Mouse (Mus musculus) liver, embryonic 13.5 days (tissue): ENCODE results near the gene Gm12166. TPM values are rescaled to one million over a fixed set of nuclear protein-coding genes. Genes with fewer than 3 reads are reported as not detected.

Experiments used
- ATAC-seq: fragments of 200-750 bp; cut with Nextera tagmentation; 2 replicates; pipeline ENCODE4 v1.8.0; 2017; ENCODE audit warnings: low read depth, mild to moderate bottlenecking, moderate number of reproducible peaks, moderate library complexity
- DNase-seq: peaks from one replicate; pipeline ENCODE4 v3.0.0; 2022
- H3K27ac ChIP-seq: fragments of 300-500 bp; sonication (generic); 2 replicates; pipeline ENCODE4 v1.5.1; 2015; ENCODE audit warnings: moderate library complexity, mild to moderate bottlenecking, inconsistent platforms
- H3K27me3 ChIP-seq: fragments of 300-500 bp; sonication (generic); 2 replicates; pipeline ENCODE4 v1.6.1; 2015; ENCODE audit warnings: mild to moderate bottlenecking, inconsistent platforms
- H3K36me3 ChIP-seq: fragments of 300-500 bp; sonication (generic); 2 replicates; pipeline ENCODE4 v1.6.1; 2015; ENCODE audit warnings: mild to moderate bottlenecking, inconsistent platforms
- H3K4me1 ChIP-seq: fragments of 300-500 bp; sonication (generic); replicated peaks from 2 replicates; pipeline ENCODE4 v1.6.1; 2015; ENCODE audit warnings: inconsistent platforms
- H3K4me2 ChIP-seq: fragments of 300-500 bp; sonication (generic); 2 replicates; pipeline ENCODE4 v1.6.1; 2015; ENCODE audit warnings: inconsistent platforms, mild to moderate bottlenecking, moderate library complexity
- H3K4me3 ChIP-seq: fragments of 300-500 bp; sonication (generic); replicated peaks from 2 replicates; pipeline ENCODE4 v1.5.1; 2015; ENCODE audit warnings: mild to moderate bottlenecking, inconsistent platforms
- H3K9ac ChIP-seq: fragments of 300-500 bp; sonication (generic); 2 replicates; pipeline ENCODE4 v1.6.1; 2015; ENCODE audit warnings: mild to moderate bottlenecking, inconsistent platforms
- H3K9me3 ChIP-seq: fragments of 300-500 bp; sonication (generic); replicated peaks from 2 replicates; pipeline ENCODE4 v1.6.1; 2016; ENCODE audit warnings: inconsistent platforms
- WGBS: fragments of 180-500 bp; shearing (Covaris S2); methylation state at CpG from one replicate; pipeline ENCODE4 v1.1.7; 2015; ENCODE audit not compliant: insufficient replicate concordance; 5-methylcytosine and 5-hydroxymethylcytosine counted together
- microRNA-seq: library from miRNA; unstranded; fragments of <30 nt; microRNA quantifications from one replicate; pipeline ENCODE4, GENCODE M21; 2016
- polyA plus RNA-seq: library from polyadenylated mRNA; unstranded; fragments of >200 nt; fragmentation: Nextera tagmentation; extraction: Ambion mirVana; gene quantifications from 2 replicates; pipeline ENCODE4 v1.2.1, GENCODE M21; 2015

The Gm12166 gene
- polyA plus RNA-seq, 1 experiment from 2014 or later: 3.3 TPM

GRCm38 (mm10) chr11:46027952-46028814 lies 23.9 kb downstream of the Gm12166 start:
- H3K4me2 ChIP-seq: no peak overlapping the region
- ATAC-seq (no peak), DNase-seq (no peak)
- WGBS: 61% methylated on average over 6 of the region's 6 CpGs
- H3K9ac ChIP-seq: no peak overlapping the region
- no peaks in the 10 kb centered on the region for H3K9me3 ChIP-seq
- H3K4me3 ChIP-seq: no peak overlapping the region
- no peaks in the 10 kb centered on the region for H3K36me3 ChIP-seq
- no peak overlapping the region for H3K27ac ChIP-seq
- no peaks in the 10 kb centered on the region for H3K27me3 ChIP-seq
- H3K4me1 ChIP-seq: 0 out of 2 replicates have a peak, but pooled peaks cover 4% of the 10 kb centered on the region

GRCm38 (mm10) chr11:46025962-46026392 lies 26.1 kb downstream of the Gm12166 start:
- Histone ChIP-seq H3K4me1 (0 out of 2 replicates have a peak, but pooled peaks cover 4% of the 10 kb centered on the region), H3K36me3 (no peaks in the 10 kb centered on the region), H3K9me3 (no peaks in the 10 kb centered on the region), H3K9ac (no peak overlapping the region), H3K27me3 (no peaks in the 10 kb centered on the region), H3K4me2 (no peak overlapping the region), H3K4me3 (no peak overlapping the region), H3K27ac (no peak overlapping the region)
- ATAC-seq: no peak
- 75% methylated on average over 7 of the region's 7 CpGs for WGBS
- no peak for DNase-seq

GRCm38 (mm10) chr11:46022983-46023382 lies 29.1 kb downstream of the Gm12166 start:
- H3K9ac ChIP-seq: no peak overlapping the region
- H3K4me3 ChIP-seq: no peak overlapping the region
- ATAC-seq (no peak), DNase-seq (no peak)
- H3K27ac ChIP-seq: no peak overlapping the region
- H3K36me3 ChIP-seq: no peaks in the 10 kb centered on the region
- H3K9me3 ChIP-seq: no peaks in the 10 kb centered on the region
- H3K4me1 ChIP-seq: no peaks in the 10 kb centered on the region
- 44% methylated on average over 6 of the region's 6 CpGs for WGBS
- no peaks in the 10 kb centered on the region for H3K27me3 ChIP-seq
- H3K4me2 ChIP-seq: no peak overlapping the region

DNA sequence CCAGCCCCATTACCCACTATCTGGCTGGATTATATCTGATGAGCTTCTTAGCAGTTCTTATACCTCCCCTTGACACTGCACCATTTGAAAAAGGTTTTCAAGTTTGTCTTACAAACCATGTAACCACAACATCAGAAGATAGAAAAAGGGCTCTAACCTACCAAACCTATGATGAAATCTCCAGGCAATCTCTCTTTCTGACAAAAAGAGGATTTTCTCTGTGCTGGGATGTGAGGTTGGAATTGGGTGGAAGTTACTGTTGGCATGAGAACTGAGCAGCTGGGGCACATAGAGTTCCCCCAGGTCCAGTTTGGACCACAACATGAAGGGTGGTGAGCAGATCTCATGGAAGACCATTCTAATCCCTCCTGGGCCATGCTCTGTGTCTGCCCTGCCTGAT lies 30.3 kb downstream of the Gm12166 start:
- H3K9ac ChIP-seq: no peak overlapping the region
- H3K4me3 ChIP-seq: no peak overlapping the region
- no peaks in the 10 kb centered on the region for H3K27me3 ChIP-seq
- no peak for DNase-seq
- H3K27ac ChIP-seq: no peak overlapping the region
- no peak overlapping the region for H3K4me2 ChIP-seq
- no peaks in the 10 kb centered on the region for H3K4me1 ChIP-seq
- ATAC-seq: no peak
- H3K36me3 ChIP-seq: no peaks in the 10 kb centered on the region
- H3K9me3 ChIP-seq: no peaks in the 10 kb centered on the region

DNA sequence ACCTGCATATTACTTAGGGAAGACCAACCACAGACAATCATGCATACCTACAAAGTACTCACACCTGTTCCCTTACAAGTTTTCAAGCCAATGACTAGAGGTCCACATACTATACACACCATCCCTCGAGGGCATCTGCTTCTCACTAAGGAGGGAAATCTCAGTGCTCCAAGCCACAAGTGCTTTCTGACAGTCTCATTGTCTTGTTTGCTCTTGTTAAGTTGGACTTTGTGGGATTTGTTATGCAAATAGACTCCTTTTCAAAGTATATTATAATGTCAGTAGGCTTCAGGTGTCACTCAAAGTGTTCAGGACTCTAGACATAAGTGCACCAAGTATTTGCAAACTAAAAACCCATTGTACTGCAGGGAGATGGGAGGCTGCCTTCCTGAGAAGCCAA lies 31.9 kb downstream of the Gm12166 start:
- Histone ChIP-seq H3K36me3 (no peaks in the 10 kb centered on the region), H3K27me3 (no peaks in the 10 kb centered on the region), H3K27ac (no peak overlapping the region), H3K9ac (no peak overlapping the region), H3K4me3 (no peak overlapping the region), H3K9me3 (no peaks in the 10 kb centered on the region), H3K4me2 (no peak overlapping the region), H3K4me1 (no peaks in the 10 kb centered on the region)
- ATAC-seq: no peak
- DNase-seq: no peak
- WGBS: 50% methylated on average over 1 of the region's 1 CpGs

DNA sequence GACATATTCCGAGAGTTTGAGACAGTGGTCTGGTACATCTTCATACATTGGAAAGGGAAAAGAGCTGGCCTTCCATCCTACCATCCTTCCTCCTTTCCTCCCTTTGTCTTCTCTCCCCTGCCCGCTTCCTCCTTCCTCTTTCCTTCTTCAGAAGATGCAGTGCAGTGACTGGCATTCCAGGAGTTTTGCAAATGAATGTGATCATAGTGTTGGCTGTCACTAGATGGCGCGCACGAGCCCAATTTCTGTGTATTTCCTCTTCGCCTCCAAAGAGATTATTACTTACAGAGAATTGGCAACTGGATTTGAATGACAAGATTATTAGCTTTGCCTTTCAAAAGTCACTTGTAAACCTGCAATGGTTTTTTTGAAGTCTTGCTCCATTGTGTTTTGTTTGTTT lies 36.1 kb downstream of the Gm12166 start:
- ATAC-seq (no peak), DNase-seq (peak; percentile 20)
- H3K9me3 ChIP-seq: no peaks in the 10 kb centered on the region
- H3K4me1 ChIP-seq: no peaks in the 10 kb centered on the region
- H3K36me3 ChIP-seq: no peaks in the 10 kb centered on the region
- no peak overlapping the region for H3K27ac ChIP-seq
- no peak overlapping the region for H3K9ac ChIP-seq
- WGBS: 21% methylated on average over 6 of the region's 6 CpGs
- no peaks in the 10 kb centered on the region for H3K27me3 ChIP-seq
- no peak overlapping the region for H3K4me3 ChIP-seq
- H3K4me2 ChIP-seq: no peak overlapping the region

Small RNA genes within 50 kb of the gene (microRNA-seq; reads per million reads assigned to microRNA genes)
- gene Mir8100: not detected

Other genes with a start within 250 kb of the Gm12166 start
- 57.4 and 71.8 TPM in 2 replicates for gene Clint1, start 200.3 kb downstream of the Gm12166 start, polyA plus RNA-seq
- 3.3 and 3.6 TPM in 2 replicates for gene Lsm11, start 107.4 kb downstream of the Gm12166 start, polyA plus RNA-seq
- 10.3 and 12.0 TPM in 2 replicates for gene Thg1l, start 96.8 kb downstream of the Gm12166 start, polyA plus RNA-seq
- 0.05 TPM in 1 of 2 replicates, not detected in the other for gene Sox30, start 72.0 kb downstream of the Gm12166 start, polyA plus RNA-seq
- 1.1 and 1.6 TPM in 2 replicates for gene Adam19, start 3.7 kb upstream of the Gm12166 start, polyA plus RNA-seq
- 0.06 and 0.08 TPM in 2 replicates for gene Nipal4, start 114.2 kb upstream of the Gm12166 start, polyA plus RNA-seq
- 0.03 and 0.05 TPM in 2 replicates for gene Fndc9, start 183.2 kb upstream of the Gm12166 start, polyA plus RNA-seq